Comparison of ENCODE assay signal across 11 mouse cellular contexts in genomic region chr13:52061881-52062280, GRCm38 (mm10).
A peak's percentile ranks its signal among the peaks of the same experiment; 100 is the strongest.
DNase-seq lines count a peak whose midpoint lies in the region; ATAC-seq and TF ChIP-seq lines count a peak whose summit lies in the region.
"Had no signal": no experiment of that assay in that cellular context is flagged by ENCODE, and none has a peak within 500 bp of the region (broad histone marks: within the 10 kb centered on the region; RNA-seq: fewer than 3 reads in every experiment).

No protein-coding gene starts in this region.

- 61% methylated on average over 4 of the region's 4 CpGs for WGBS in large intestine, adult 2 months
- WGBS in kidney, adult 2 months = 85% methylated on average over 4 of the region's 4 CpGs
- 93% methylated on average over 4 of the region's 4 CpGs for WGBS in forebrain, embryonic 12.5 days

- no peak for ATAC-seq in forebrain, embryonic 12.5 days (ENCODE audit: low FRiP score)
- ATAC-seq: midbrain, embryonic 15.5 days had no signal

- H3K27ac ChIP-seq in kidney, adult 2 months (ENCODE audit: insufficient read depth, low read depth, low read length) = no peak overlapping the region
- H3K27ac ChIP-seq in forebrain, embryonic 12.5 days = no peak overlapping the region
- H3K27ac ChIP-seq: embryonic facial prominence, embryonic 13.5 days; kidney, postnatal 0 days; midbrain, embryonic 15.5 days had no signal

- TF ChIP-seq CTCF in kidney, adult 2 months (conservative IDR thresholded peaks at IDR 0.05; ENCODE audit: insufficient read depth, insufficient read length, low read depth, low read length) = no peak

- H3K4me1 ChIP-seq in kidney, adult 2 months (ENCODE audit: control insufficient read depth, insufficient read depth, low read length) = peaks cover 14% of the 10 kb centered on the region; the same call in 1 of the 2 replicates
- H3K4me1 ChIP-seq in forebrain, embryonic 12.5 days = 0 out of 2 replicates have a peak, but pooled peaks cover 4% of the 10 kb centered on the region
- H3K4me1 ChIP-seq: midbrain, embryonic 15.5 days had no signal

- H3K36me3 ChIP-seq in kidney, adult 2 months (ENCODE audit: control insufficient read depth, insufficient read depth, low read length) = no peaks in the 10 kb centered on the region
- H3K36me3 ChIP-seq in forebrain, embryonic 12.5 days (replicated peaks) = no peaks in the 10 kb centered on the region
- H3K36me3 ChIP-seq: embryonic facial prominence, embryonic 13.5 days; midbrain, embryonic 15.5 days had no signal

- H3K9me3 ChIP-seq in forebrain, embryonic 12.5 days = no peaks in the 10 kb centered on the region
- H3K9me3 ChIP-seq: embryonic facial prominence, embryonic 13.5 days; midbrain, embryonic 15.5 days had no signal

- H3K9ac ChIP-seq in forebrain, embryonic 12.5 days = no peak overlapping the region
- H3K9ac ChIP-seq: embryonic facial prominence, embryonic 13.5 days; midbrain, embryonic 15.5 days had no signal

- H3K4me2 ChIP-seq in forebrain, embryonic 12.5 days = no peak overlapping the region
- H3K4me2 ChIP-seq: embryonic facial prominence, embryonic 13.5 days; midbrain, embryonic 15.5 days had no signal

- peak; percentile 43 to 61 for DNase-seq in B cell, adult 2 months
- DNase-seq in NIH3T3 (ENCODE audit: low read depth) = peak; percentile 40
- DNase-seq in large intestine, adult 2 months (ENCODE audit: low read depth, low spot score) = peak; percentile 57
- DNase-seq in monocyte, adult 2 months (ENCODE audit: low read depth in 1 of 2, low spot score in 2 of 2) = peak; percentile 38 to 60
- no peak for DNase-seq in left cerebral cortex, adult 9 months (ENCODE audit: low spot score in 2 of 2)
- DNase-seq in kidney, adult 2 months = no peak
- DNase-seq: heart, postnatal 14 days had no signal

- H3K27me3 ChIP-seq in kidney, adult 2 months (replicated peaks; ENCODE audit: control insufficient read depth, insufficient read depth, low read length) = no peaks in the 10 kb centered on the region
- 0 out of 2 replicates have a peak, but pooled peaks cover 6% of the 10 kb centered on the region for H3K27me3 ChIP-seq in forebrain, embryonic 12.5 days
- H3K27me3 ChIP-seq: embryonic facial prominence, embryonic 13.5 days; midbrain, embryonic 15.5 days had no signal

- H3K4me3 ChIP-seq in kidney, adult 2 months (ENCODE audit: insufficient read depth, low read depth, low read length) = no peak overlapping the region
- no peak overlapping the region for H3K4me3 ChIP-seq in forebrain, embryonic 12.5 days (replicated peaks)
- H3K4me3 ChIP-seq: embryonic facial prominence, embryonic 13.5 days; midbrain, embryonic 15.5 days had no signal

- no peak for TF ChIP-seq POLR2A in kidney, adult 2 months (IDR thresholded peaks at IDR 0.05; ENCODE audit: low read depth, low read length)

Comparison
In these comparisons a context has a peak if more than half of its experiments do, and no peak if none do; other contexts are left out.
1. DNase-seq: peak in B cell, adult 2 months (2 of 2), NIH3T3 (single experiment), large intestine, adult 2 months (single experiment) and monocyte, adult 2 months (2 of 2); none in left cerebral cortex, adult 9 months (0 of 2) and kidney, adult 2 months (single experiment).